Mouse (Mus musculus) limb, embryonic 14.5 days (tissue): ENCODE data around the gene Tmem230. TPM values are rescaled to one million over a fixed set of nuclear protein-coding genes. Genes with fewer than 3 reads are reported as not detected.
"Not testable (repeated sequence)": the region's sequence is repeated elsewhere in the genome, so short reads cannot be mapped to it uniquely, and the experiment has no call there.

Experiments used
- ATAC-seq: fragments of 200-750 bp; cut with Nextera tagmentation; 2 replicates; pipeline ENCODE4 v1.8.0; 2017; ENCODE audit warnings: low read depth, moderate number of reproducible peaks, moderate TSS enrichment; ENCODE audit not compliant: low FRiP score
- DNase-seq: peaks from one replicate; pipeline ENCODE4 v3.0.0-alpha.2; 2015; ENCODE audit warnings: low spot score
- H3K27ac ChIP-seq: fragments of 300-500 bp; sonication (generic); replicated peaks from 2 replicates; pipeline ENCODE4 v1.5.1; 2014; ENCODE audit warnings: low read depth, mild to moderate bottlenecking, low read length, moderate library complexity, mixed read lengths
- H3K27me3 ChIP-seq: fragments of 300-500 bp; sonication (generic); 2 replicates; pipeline ENCODE4 v1.6.1; 2014; ENCODE audit warnings: low read length, mixed read lengths; ENCODE audit not compliant: control insufficient read depth, insufficient read depth
- H3K36me3 ChIP-seq: fragments of 300-500 bp; sonication (generic); 2 replicates; pipeline ENCODE4 v1.6.1; 2014; ENCODE audit warnings: mild to moderate bottlenecking, low read length, moderate library complexity, mixed read lengths; ENCODE audit not compliant: control insufficient read depth, insufficient read depth
- H3K4me1 ChIP-seq: fragments of 300-500 bp; sonication (generic); 2 replicates; pipeline ENCODE4 v1.6.1; 2014; ENCODE audit warnings: antibody characterized with exemption, low read length, mixed read lengths; ENCODE audit not compliant: control insufficient read depth, insufficient read depth
- H3K4me2 ChIP-seq: fragments of 300-500 bp; sonication (generic); replicated peaks from 2 replicates; pipeline ENCODE4 v1.6.1; 2014; ENCODE audit warnings: low read depth, mild to moderate bottlenecking, low read length, moderate library complexity; ENCODE audit not compliant: severe bottlenecking
- H3K4me3 ChIP-seq: fragments of 300-500 bp; sonication (generic); replicated peaks from 2 replicates; pipeline ENCODE4 v1.5.1; 2014; ENCODE audit warnings: low read length
- H3K9ac ChIP-seq: fragments of 300-500 bp; sonication (generic); 2 replicates; pipeline ENCODE4 v1.6.1; 2014; ENCODE audit warnings: mild to moderate bottlenecking, low read depth, low read length, moderate library complexity; ENCODE audit not compliant: severe bottlenecking
- H3K9me3 ChIP-seq: fragments of 300-500 bp; sonication (generic); 2 replicates; pipeline ENCODE4 v1.6.1; 2016; ENCODE audit warnings: low read length; ENCODE audit not compliant: control insufficient read depth
- POLR2A ChIP-seq: fragments of 200-500 bp; IDR thresholded peaks from 2 replicates; pipeline ENCODE4 v1.8.0; 2012; ENCODE audit warnings: inconsistent platforms, mild to moderate bottlenecking, moderate library complexity, borderline replicate concordance; ENCODE audit not compliant: insufficient read depth, insufficient read length; ENCODE audit errors: extremely low read depth
- WGBS: fragments of 180-500 bp; shearing (Covaris S2); extraction: QIAGEN DNeasy Blood & Tissue Kit; methylation state at CpG from one replicate; pipeline ENCODE4 v1.1.7; 2014; 5-methylcytosine and 5-hydroxymethylcytosine counted together
- polyA plus RNA-seq, 2 experiments: library from polyadenylated mRNA; depleted of rRNA in 1 of 2; stranded (reverse) in 1 of 2; unstranded in 1 of 2; fragments of >200 nt; fragmentation: Nextera tagmentation in 1 of 2; extraction: Ambion mirVana in 1 of 2; gene quantifications; 2 replicates each; pipeline versions ENCODE4 v1.2.1 to v1.2.3; 2012 to 2014

The Tmem230 gene
- polyA plus RNA-seq, 2 experiments: 47.2 to 69.4 TPM

DNA sequence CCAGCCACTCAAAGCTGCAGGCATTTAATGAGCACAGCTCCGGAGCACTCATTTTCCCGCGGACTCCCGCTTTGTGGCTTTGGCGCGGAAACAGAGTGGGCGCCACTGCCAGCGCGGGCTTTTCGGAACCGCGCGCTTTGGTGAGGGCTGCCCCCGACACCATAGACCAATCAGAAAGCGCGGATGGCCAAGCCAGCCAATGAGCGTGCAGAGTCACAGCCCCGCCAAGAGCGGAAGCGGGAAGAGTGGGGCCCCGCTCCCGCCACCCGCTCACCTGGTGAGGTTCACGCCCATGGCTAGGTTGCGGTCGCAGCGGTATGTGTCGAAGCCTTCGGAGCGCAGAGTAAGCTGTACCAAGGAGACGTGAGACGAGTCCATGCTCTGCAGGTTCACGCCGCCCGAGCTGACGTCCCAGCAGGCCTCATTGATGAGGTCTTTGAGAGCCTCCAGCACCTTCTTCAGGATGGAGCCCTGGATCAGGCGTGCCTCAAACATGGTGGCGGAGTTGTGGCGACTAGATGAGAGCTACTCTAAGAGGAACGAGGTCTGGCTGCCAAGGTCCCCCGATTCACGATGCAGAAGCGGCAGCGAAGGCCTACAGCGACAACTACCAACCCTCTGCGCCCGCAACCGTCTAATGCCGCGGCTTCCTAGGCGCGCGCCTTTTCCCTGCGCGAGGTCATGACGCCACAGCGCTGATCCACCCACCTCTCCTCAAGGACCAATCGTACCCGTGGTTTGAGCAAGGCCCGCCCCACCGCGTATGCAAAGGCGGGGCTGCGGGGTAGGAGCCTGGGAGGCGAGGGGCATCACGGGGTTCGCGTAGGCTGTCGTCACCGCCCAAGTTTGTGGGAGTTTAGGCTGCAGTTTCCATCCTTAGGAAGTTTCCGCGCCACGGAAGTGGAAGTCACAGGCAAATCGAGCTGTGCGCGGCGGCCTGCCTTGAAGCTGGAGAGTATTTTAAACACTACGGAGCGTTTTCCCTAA lies 5.2 kb upstream of the Tmem230 start, which contains the start of gene Pcna:
TSS of gene Pcna (minus strand) at position 773 of the 987 bp plus-strand sequence.
- peak within 1 kb of the TSS; percentile 52 for H3K4me3 ChIP-seq
- H3K27ac ChIP-seq: peak within 1 kb of the TSS; percentile 85
- WGBS: under 1% methylated on average over 74 of the region's 79 CpGs
- DNase-seq (peak; percentile 97), ATAC-seq (peak; percentile 98)
- H3K4me2 ChIP-seq: peak within 1 kb of the TSS; percentile 79
- H3K4me1 ChIP-seq: peaks cover 6% of the 10 kb centered on the region
- H3K9ac ChIP-seq: peak within 1 kb of the TSS; percentile 67
- no peaks in the 10 kb centered on the region for H3K27me3 ChIP-seq
- H3K9me3 ChIP-seq: no peaks in the 10 kb centered on the region
- H3K36me3 ChIP-seq: peaks cover 24% of the 10 kb centered on the region
- peak; percentile 54; the same call in 1 of the 2 replicates for TF ChIP-seq POLR2A

DNA sequence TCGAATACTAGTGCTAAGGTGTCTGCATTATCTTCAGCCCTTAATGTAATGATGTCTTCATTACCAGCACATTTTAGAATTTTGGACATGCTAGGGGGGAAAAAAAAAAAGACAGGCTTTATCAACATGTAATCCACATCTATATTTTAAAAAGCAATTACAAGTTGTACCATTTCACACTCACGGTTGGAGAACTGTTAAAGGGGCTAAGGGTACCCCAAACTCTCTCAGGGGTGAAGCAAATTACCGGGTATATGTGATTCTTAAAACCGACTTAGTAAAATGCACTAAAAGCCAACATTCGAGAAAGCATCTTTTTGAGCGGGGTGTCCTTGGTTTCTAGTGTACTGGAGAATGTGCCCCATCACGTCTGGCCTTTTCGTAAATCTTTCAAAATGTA lies 4.3 kb upstream of the Tmem230 start:
- Histone ChIP-seq H3K9ac (peak overlapping the region; percentile 67), H3K27me3 (no peaks in the 10 kb centered on the region), H3K9me3 (no peaks in the 10 kb centered on the region), H3K36me3 (peaks cover 24% of the 10 kb centered on the region), H3K4me1 (peaks cover 7% of the 10 kb centered on the region), H3K27ac (peak overlapping the region; percentile 85; the same call in 1 of the 2 replicates), H3K4me3 (peak overlapping the region; percentile 52), H3K4me2 (peak overlapping the region; percentile 79)
- 8% methylated on average over 8 of the region's 8 CpGs for WGBS
- DNase-seq (no peak), ATAC-seq (no peak)
- no peak for TF ChIP-seq POLR2A

DNA sequence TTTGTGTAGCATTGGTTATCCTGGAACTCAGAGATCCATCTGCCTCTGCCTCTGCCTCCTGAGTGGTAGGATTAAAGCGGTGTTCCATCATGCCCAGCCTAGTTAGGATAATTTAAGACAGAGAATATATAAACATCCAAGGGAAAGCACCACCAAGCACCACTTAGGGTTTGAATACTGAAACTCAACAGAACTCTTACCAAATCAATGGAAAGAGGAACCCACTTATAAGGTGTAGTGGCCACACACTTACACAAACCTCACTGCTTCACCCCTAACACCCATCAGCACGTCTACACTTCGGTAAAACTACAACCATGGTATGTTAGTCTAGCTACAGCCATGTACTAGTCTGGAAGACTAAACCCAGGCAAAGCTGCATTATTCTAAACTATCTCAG lies 4.2 kb downstream of the Tmem230 start:
- peaks cover 11% of the 10 kb centered on the region for H3K4me1 ChIP-seq
- ATAC-seq (no peak), DNase-seq (no peak)
- peaks cover 21% of the 10 kb centered on the region for H3K36me3 ChIP-seq
- no peak overlapping the region for H3K4me2 ChIP-seq
- H3K9ac ChIP-seq: no peak overlapping the region
- no peak overlapping the region for H3K4me3 ChIP-seq
- TF ChIP-seq POLR2A: no peak
- WGBS: 97% methylated on average over 3 of the region's 3 CpGs
- no peaks in the 10 kb centered on the region for H3K27me3 ChIP-seq
- H3K9me3 ChIP-seq: no peaks in the 10 kb centered on the region
- no peak overlapping the region for H3K27ac ChIP-seq

DNA sequence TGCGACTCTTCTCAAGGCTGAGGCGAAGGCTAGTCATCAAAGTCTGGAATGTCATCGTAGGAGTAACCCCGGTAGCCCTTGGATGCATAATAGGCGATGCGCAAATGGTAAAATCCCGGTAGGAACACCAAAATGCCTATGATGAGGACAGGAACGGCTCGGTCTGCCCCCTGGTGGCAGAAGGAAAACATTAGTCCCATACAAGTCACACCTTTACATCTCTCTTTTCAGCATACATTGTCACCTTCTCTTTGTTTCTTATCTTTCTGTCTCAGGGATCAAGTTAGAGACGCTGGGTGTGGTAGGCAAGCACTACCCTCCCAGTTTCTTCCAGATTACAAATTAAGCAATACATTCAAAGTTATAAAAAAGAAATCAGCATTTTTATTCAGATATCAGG lies 7.2 kb downstream of the Tmem230 start:
- not testable (repeated sequence) for H3K9me3 ChIP-seq, H3K4me3 ChIP-seq, H3K27ac ChIP-seq, H3K27me3 ChIP-seq, H3K4me2 ChIP-seq, H3K4me1 ChIP-seq, H3K9ac ChIP-seq, ATAC-seq
- peak; percentile 55 for DNase-seq
- WGBS: 8% methylated on average over 4 of the region's 10 CpGs
- H3K36me3 ChIP-seq: peaks cover 19% of the 10 kb centered on the region

DNA sequence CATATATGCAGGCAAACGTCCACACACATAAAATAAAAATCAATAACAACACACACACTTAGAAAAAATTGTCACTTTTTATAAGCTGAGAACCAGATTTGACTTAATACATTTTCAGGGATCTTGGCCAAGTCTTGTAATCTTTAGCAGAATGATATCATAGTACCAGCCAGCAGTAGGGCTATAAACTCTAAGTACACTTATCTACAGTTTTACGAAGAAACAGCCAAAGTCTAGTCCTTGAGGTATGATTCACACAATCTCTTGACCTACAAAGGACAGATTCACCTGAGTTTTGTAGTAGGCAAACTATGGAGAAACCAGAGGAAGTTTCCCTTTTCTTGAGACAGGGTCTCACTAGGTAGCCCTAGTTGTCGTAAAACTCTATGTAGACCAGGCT lies 8.2 kb downstream of the Tmem230 start:
- H3K36me3 ChIP-seq: peaks cover 14% of the 10 kb centered on the region
- not testable (repeated sequence) for H3K4me3 ChIP-seq, H3K4me1 ChIP-seq, H3K4me2 ChIP-seq, H3K27ac ChIP-seq, H3K9ac ChIP-seq, DNase-seq, H3K27me3 ChIP-seq, ATAC-seq, H3K9me3 ChIP-seq
- WGBS: 84% methylated on average over 3 of the region's 3 CpGs
